Mouse (Mus musculus) subcutaneous adipose tissue, adult 2 months (tissue): ENCODE measurements around the gene Gm2022. TPM values are rescaled to one million over a fixed set of nuclear protein-coding genes. Genes with fewer than 3 reads are reported as not detected.

Experiments used
- polyA plus RNA-seq: library from polyadenylated mRNA; depleted of rRNA; stranded (reverse); fragments of >200 nt; gene quantifications from 2 replicates; pipeline ENCODE4 v1.2.3, GENCODE M21; 2012; ENCODE audit warnings: low replicate concordance; rRNA removed

Gm2022 gene
- not detected in 2 replicates for polyA plus RNA-seq

DNA sequence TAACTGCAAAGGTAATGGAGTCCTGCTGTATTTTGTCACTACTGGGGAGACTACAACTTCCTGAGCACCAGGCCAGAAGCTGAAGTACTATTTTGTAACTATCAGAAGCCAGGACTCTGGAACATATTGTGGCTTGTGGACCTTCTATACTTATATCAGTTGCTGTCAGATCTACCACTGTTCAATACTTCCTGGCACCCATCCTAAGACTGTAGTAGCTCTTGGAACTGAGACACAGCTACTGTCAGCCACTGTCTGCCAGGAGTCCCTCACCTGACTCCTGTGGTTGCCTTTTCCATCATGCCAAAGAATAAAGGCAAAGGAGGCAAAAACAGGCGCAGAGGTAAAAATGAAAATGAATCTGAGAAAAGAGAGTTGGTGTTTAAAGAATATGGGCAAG is at the start of gene Gm2022:
Gene Gm2022, plus strand, starts transcription at position 301 of the 400 bp plus-strand sequence.

DNA sequence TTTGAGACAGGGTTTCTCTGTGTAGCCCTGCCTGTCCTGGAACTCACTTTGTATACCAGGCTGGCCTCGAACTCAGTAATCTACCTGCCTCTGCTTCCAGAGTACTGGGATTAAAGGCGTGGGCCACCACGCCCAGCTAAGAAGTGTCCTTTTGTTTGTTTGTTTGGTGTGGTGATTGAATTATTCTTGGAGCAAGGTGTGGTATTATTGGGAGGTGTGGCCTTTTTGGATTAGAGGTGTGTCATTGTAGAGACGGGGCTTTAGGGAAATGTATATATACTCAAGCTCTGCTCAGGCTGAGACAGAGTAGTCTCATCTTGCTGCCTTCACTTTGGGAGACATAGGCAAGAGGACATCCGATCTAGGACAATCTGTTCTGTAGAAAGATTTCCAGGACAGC is 21.4 kb upstream of the Gm2022 start, which contains the start of gene Gm2016:
Gene Gm2016, plus strand, starts transcription at position 301 of the 400 bp plus-strand sequence.

DNA sequence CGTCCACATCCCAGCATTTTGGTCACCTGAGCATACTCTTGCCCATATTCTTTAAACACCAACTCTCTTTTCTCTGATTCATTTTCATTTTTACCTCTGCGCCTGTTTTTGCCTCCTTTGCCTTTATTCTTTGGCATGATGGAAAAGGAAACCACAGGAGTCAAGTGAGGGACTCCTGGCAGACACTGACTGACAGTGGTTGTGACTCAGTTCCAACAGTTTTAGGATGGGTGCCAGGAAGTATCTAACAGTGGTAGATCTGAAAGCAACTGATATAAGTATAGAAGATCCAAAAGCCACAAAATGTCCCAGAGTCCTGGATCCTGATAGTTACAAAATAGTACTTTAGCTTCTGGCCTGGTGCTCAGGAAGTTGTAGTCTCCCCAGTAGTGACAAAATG is 24.6 kb downstream of the Gm2022 start, which contains the start of gene Gm2035:
Gene Gm2035, minus strand, starts transcription at position 137 of the 400 bp plus-strand sequence.

Other genes with a start within 250 kb of the Gm2022 start
- not detected in 2 replicates for gene Gm21319, start 119.6 kb upstream of the Gm2022 start, polyA plus RNA-seq
- gene Gm21936, start 99.9 kb upstream of the Gm2022 start, polyA plus RNA-seq, result not detected in 2 replicates
- gene BB287469, start 78.8 kb upstream of the Gm2022 start, polyA plus RNA-seq, result not detected in 2 replicates
- gene Gm2001, start 53.0 kb upstream of the Gm2022 start, polyA plus RNA-seq, result not detected in 2 replicates
- not detected in 2 replicates for gene Gm2016, start 21.3 kb upstream of the Gm2022 start, polyA plus RNA-seq
- gene Gm2035, start 24.5 kb downstream of the Gm2022 start, polyA plus RNA-seq, result not detected in 2 replicates
- not detected in 2 replicates for gene Gm2042, start 58.7 kb downstream of the Gm2022 start, polyA plus RNA-seq
- gene Gm2075, start 116.5 kb downstream of the Gm2022 start, polyA plus RNA-seq, result not detected in 2 replicates
- gene Gm6803, start 123.4 kb downstream of the Gm2022 start, polyA plus RNA-seq, result not detected in 2 replicates
- not detected in 2 replicates for gene Gm2056, start 131.6 kb downstream of the Gm2022 start, polyA plus RNA-seq
- gene Gm16368, start 188.3 kb downstream of the Gm2022 start, polyA plus RNA-seq, result not detected in 2 replicates